Mouse (Mus musculus) kidney, embryonic 14.5 days (tissue): ENCODE measurements at regions not wholly inside any gene's neighbourhood (a gene's known extent, or its start where the extent isn't known, plus 50 kb on each side); places are given as distances from the start of the nearest gene placed in this dataset.

Source experiments
- ATAC-seq: fragments of 200-750 bp; cut with Nextera tagmentation; 2 replicates; pipeline ENCODE4 v1.8.0; 2017; ENCODE audit warnings: moderate number of reproducible peaks, mild to moderate bottlenecking, moderate TSS enrichment, moderate library complexity; ENCODE audit not compliant: low FRiP score, low TSS enrichment
- H3K27ac ChIP-seq: fragments of 300-500 bp; sonication (generic); 2 replicates; pipeline ENCODE4 v1.5.1; 2014; ENCODE audit warnings: low read depth, mild to moderate bottlenecking, low read length, moderate library complexity, mixed read lengths
- H3K27me3 ChIP-seq: fragments of 300-500 bp; sonication (generic); 2 replicates; pipeline ENCODE4 v1.6.1; 2014; ENCODE audit warnings: mild to moderate bottlenecking, low read length; ENCODE audit not compliant: control insufficient read depth, insufficient read depth
- H3K36me3 ChIP-seq: fragments of 300-500 bp; sonication (generic); 2 replicates; pipeline ENCODE4 v1.6.1; 2014; ENCODE audit warnings: low read length, mixed read lengths; ENCODE audit not compliant: control insufficient read depth, insufficient read depth
- H3K4me1 ChIP-seq: fragments of 300-500 bp; sonication (generic); 2 replicates; pipeline ENCODE4 v1.6.1; 2014; ENCODE audit warnings: low read length, mixed read lengths; ENCODE audit not compliant: control insufficient read depth, insufficient read depth
- H3K4me2 ChIP-seq: fragments of 300-500 bp; sonication (generic); replicated peaks from 2 replicates; pipeline ENCODE4 v1.6.1; 2014; ENCODE audit warnings: low read depth, mild to moderate bottlenecking, low read length
- H3K4me3 ChIP-seq: fragments of 300-500 bp; sonication (generic); 2 replicates; pipeline ENCODE4 v1.5.1; 2014; ENCODE audit warnings: mild to moderate bottlenecking, low read length
- H3K9ac ChIP-seq: fragments of 300-500 bp; sonication (generic); 2 replicates; pipeline ENCODE4 v1.6.1; 2014; ENCODE audit warnings: low read depth, mild to moderate bottlenecking, low read length, moderate library complexity
- H3K9me3 ChIP-seq: fragments of 300-500 bp; sonication (generic); 2 replicates; pipeline ENCODE4 v1.6.1; 2016; ENCODE audit warnings: low read length; ENCODE audit not compliant: control insufficient read depth
- WGBS: fragments of 180-500 bp; shearing (Covaris S2); extraction: QIAGEN DNeasy Blood & Tissue Kit; methylation state at CpG from one replicate; pipeline ENCODE4 v1.1.7; 2014; 5-methylcytosine and 5-hydroxymethylcytosine counted together

DNA sequence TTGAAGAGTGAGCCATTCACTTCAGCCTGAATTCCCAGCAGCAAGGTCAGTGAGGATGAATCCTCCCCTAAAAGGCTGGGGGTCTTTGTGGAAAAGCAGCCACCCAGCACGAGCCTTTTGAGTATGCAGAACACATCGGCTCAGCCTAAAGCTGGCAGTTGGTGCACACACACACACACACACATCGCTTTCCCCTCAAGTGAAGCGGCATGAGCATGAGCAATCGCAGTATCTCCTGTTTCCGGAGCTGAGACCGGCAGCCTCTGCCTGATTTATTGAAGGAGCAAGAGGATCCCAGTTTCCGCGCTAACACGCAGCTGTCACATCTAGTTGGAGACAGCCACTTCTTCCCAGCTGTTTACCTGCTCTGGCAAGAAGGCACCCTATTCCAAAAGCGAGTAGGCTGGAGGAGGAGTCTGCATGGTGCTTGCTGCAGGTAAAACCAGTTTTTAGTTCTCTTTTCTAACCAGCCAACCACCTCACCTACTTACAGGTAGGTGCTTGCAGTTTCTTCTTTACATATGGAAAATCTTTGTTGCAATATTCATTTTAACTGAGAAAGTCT lies 962.9 kb downstream of the Fam181b start:
- H3K4me3 ChIP-seq, result peak overlapping the region; percentile 8; the same call in 1 of the 2 replicates
- ATAC-seq, result peak; percentile 57; the same call in 1 of the 2 replicates
- no peaks in the 10 kb centered on the region for H3K4me1 ChIP-seq
- WGBS, result 14% methylated on average over 11 of the region's 11 CpGs
- H3K9me3 ChIP-seq, result no peaks in the 10 kb centered on the region
- H3K36me3 ChIP-seq, result no peaks in the 10 kb centered on the region
- no peak overlapping the region for H3K27ac ChIP-seq
- no peak overlapping the region for H3K9ac ChIP-seq
- peak overlapping the region; percentile 25; the same call in 1 of the 2 replicates for H3K4me2 ChIP-seq
- no peaks in the 10 kb centered on the region for H3K27me3 ChIP-seq

DNA sequence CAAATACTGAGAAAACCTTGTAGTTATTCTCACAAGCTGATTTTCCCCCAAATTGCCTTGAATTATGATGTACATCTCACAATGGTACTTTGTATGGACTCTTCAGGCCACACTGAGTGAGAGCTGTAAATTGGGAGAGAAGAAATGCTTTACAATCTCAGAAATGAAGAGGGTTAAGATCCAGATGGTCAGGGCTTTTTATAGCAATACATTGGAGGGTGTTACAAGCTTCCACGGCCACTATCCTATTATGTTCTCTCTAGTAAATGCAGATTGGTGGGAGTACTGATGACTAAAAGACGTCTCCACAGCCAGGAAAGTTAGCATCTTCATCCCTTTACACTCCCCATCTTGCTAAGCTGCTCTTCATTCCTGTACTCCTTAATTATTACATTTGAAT lies 965.8 kb downstream of the Fam181b start:
- Histone ChIP-seq H3K36me3 (no peaks in the 10 kb centered on the region), H3K4me1 (no peaks in the 10 kb centered on the region), H3K4me2 (no peak overlapping the region), H3K9me3 (no peaks in the 10 kb centered on the region), H3K9ac (no peak overlapping the region), H3K27me3 (no peaks in the 10 kb centered on the region), H3K4me3 (no peak overlapping the region), H3K27ac (no peak overlapping the region)
- WGBS, result 68% methylated on average over 2 of the region's 2 CpGs
- ATAC-seq, result no peak

DNA sequence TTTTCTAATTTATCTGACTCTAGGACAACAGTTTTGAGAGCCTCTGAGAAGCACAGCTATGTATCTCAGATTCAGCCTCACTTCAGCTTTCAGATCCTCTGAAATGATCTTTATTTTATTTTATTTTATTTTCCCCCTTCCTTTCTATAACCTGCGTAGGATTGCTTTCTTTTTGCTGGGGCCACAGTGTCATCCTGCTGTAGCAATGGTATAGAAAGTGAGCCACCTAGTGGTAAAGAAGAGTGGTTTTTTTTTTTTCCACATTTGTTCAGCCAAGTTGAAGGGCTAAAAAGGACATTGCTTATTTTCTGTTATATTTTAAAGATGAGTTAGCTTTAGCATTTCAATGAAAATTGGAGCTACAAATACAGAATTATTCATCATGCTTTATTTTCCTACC lies 966.4 kb downstream of the Fam181b start:
- ATAC-seq, result no peak
- no peak overlapping the region for H3K4me3 ChIP-seq
- no peaks in the 10 kb centered on the region for H3K36me3 ChIP-seq
- H3K4me1 ChIP-seq, result no peaks in the 10 kb centered on the region
- no peaks in the 10 kb centered on the region for H3K9me3 ChIP-seq
- H3K9ac ChIP-seq, result no peak overlapping the region
- H3K4me2 ChIP-seq, result no peak overlapping the region
- 45% methylated on average over 1 of the region's 1 CpGs for WGBS
- H3K27ac ChIP-seq, result no peak overlapping the region
- H3K27me3 ChIP-seq, result no peaks in the 10 kb centered on the region

DNA sequence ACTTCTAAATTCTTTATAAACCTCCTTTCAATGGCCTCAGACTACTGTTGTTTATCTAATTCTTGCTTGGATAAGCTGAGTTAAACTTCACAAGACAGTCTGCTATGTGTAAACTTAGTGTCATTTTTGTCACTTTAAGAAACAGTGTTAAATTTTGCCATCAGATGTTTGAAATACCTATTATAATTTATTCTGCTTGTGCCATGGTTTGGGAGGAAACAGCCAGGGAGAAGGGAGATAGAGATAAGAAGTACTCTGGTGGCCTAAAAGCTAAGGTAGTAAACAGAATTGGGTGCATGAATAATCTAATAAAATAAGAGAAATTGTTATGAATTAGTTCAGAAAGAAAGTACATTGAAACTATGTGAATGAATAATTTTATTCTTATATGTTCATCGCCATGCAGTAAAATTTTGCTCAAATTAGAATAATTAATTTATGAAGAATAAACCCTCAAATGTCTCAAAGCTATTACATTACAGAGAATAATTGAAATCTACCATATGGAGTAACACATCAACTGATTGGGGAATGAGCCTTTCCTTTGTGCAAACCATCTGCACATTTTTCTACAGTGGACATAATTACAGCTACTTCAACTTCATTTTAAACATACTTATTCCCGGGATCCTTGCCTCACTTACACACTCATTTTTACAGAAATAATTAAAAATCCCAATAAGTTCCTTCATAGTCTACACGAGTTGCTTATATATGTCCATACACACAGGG lies 982.3 kb downstream of the Fam181b start:
- Histone ChIP-seq H3K9ac (no peak overlapping the region), H3K27me3 (no peaks in the 10 kb centered on the region), H3K4me1 (no peaks in the 10 kb centered on the region), H3K36me3 (no peaks in the 10 kb centered on the region), H3K4me2 (no peak overlapping the region), H3K9me3 (no peaks in the 10 kb centered on the region), H3K27ac (no peak overlapping the region), H3K4me3 (no peak overlapping the region)
- no peak for ATAC-seq
- WGBS, result 88% methylated on average over 3 of the region's 3 CpGs
